ENCODE assay signal across 9 mouse cellular contexts in the genomic region with DNA sequence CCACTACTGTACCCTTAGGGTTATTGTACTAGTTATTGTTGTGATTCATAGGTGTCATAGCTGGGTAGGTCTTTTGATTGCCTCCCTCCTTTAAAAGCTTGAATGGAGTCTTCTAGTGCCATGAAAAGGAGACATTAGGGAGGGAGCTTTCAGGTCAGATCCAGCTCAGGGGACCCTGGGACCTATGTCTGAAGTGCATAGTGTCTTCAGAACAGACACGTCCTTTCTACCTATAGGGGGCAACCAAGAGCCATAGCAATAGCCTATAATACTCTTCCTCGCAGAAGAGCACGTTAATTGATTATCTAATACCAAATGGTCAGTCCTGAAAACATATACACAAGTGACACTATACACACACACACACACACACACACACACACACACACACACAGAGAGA.
DNase-seq lines count a peak whose midpoint lies in the region; ATAC-seq lines count a peak whose summit lies in the region.
"Had no signal": no experiment of that assay in that cellular context is flagged by ENCODE, and none has a peak within 500 bp of the region (broad histone marks: within the 10 kb centered on the region; RNA-seq: fewer than 3 reads in every experiment).

No protein-coding gene starts in this region.

- H3K4me2 ChIP-seq in forebrain, embryonic 11.5 days (ENCODE audit: low read depth, low read length, severe bottlenecking): no peak overlapping the region
- H3K4me2 ChIP-seq in midbrain, embryonic 11.5 days: no peak overlapping the region

- no peak overlapping the region for H3K9ac ChIP-seq in forebrain, embryonic 11.5 days (ENCODE audit: low read length)
- no peak overlapping the region for H3K9ac ChIP-seq in midbrain, embryonic 11.5 days (ENCODE audit: low read length)

- no peak overlapping the region for H3K4me3 ChIP-seq in forebrain, embryonic 11.5 days (ENCODE audit: low read depth, low read length)
- no peak overlapping the region for H3K4me3 ChIP-seq in forebrain, embryonic 10.5 days
- no peak overlapping the region for H3K4me3 ChIP-seq in midbrain, embryonic 11.5 days (ENCODE audit: low read depth, low read length)
- H3K4me3 ChIP-seq in midbrain, embryonic 10.5 days: no peak overlapping the region
- H3K4me3 ChIP-seq: megakaryocyte, embryonic 14.5 days had no signal

- ATAC-seq in forebrain, embryonic 11.5 days (replicated peaks; ENCODE audit: low FRiP score): no peak
- no peak for ATAC-seq in midbrain, embryonic 11.5 days (ENCODE audit: low FRiP score)

- H3K9me3 ChIP-seq in forebrain, embryonic 11.5 days (ENCODE audit: control insufficient read depth, low read length): no peaks in the 10 kb centered on the region
- H3K9me3 ChIP-seq in forebrain, embryonic 10.5 days: no peaks in the 10 kb centered on the region
- H3K9me3 ChIP-seq in midbrain, embryonic 11.5 days (ENCODE audit: control insufficient read depth, low read length): no peaks in the 10 kb centered on the region
- no peaks in the 10 kb centered on the region for H3K9me3 ChIP-seq in midbrain, embryonic 10.5 days (replicated peaks)

- H3K4me1 ChIP-seq in forebrain, embryonic 11.5 days (replicated peaks; ENCODE audit: control insufficient read depth, insufficient read depth, low read length): no peaks in the 10 kb centered on the region; the same call in 1 of the 2 replicates
- H3K4me1 ChIP-seq in forebrain, embryonic 10.5 days: peaks cover 26% of the 10 kb centered on the region
- no peaks in the 10 kb centered on the region for H3K4me1 ChIP-seq in midbrain, embryonic 11.5 days (ENCODE audit: control insufficient read depth, insufficient read depth, low read length)
- no peaks in the 10 kb centered on the region for H3K4me1 ChIP-seq in midbrain, embryonic 10.5 days
- H3K4me1 ChIP-seq: megakaryocyte, embryonic 14.5 days had no signal

- H3K36me3 ChIP-seq in forebrain, embryonic 11.5 days (ENCODE audit: control insufficient read depth, insufficient read depth, low read length): no peaks in the 10 kb centered on the region
- H3K36me3 ChIP-seq in forebrain, embryonic 10.5 days (replicated peaks): no peaks in the 10 kb centered on the region
- no peaks in the 10 kb centered on the region for H3K36me3 ChIP-seq in midbrain, embryonic 11.5 days (ENCODE audit: control insufficient read depth, insufficient read depth, low read length)
- H3K36me3 ChIP-seq in midbrain, embryonic 10.5 days: no peaks in the 10 kb centered on the region

- no peak overlapping the region for H3K27ac ChIP-seq in forebrain, embryonic 11.5 days (ENCODE audit: low read depth, low read length)
- H3K27ac ChIP-seq in forebrain, embryonic 10.5 days: no peak overlapping the region
- no peak overlapping the region for H3K27ac ChIP-seq in midbrain, embryonic 11.5 days (ENCODE audit: low read depth, low read length)
- H3K27ac ChIP-seq in midbrain, embryonic 10.5 days (replicated peaks): no peak overlapping the region

- H3K27me3 ChIP-seq in forebrain, embryonic 11.5 days (ENCODE audit: control insufficient read depth, insufficient read depth, low read length): no peaks in the 10 kb centered on the region
- 0 out of 2 replicates have a peak, but pooled peaks cover 6% of the 10 kb centered on the region for H3K27me3 ChIP-seq in forebrain, embryonic 10.5 days (ENCODE audit: poor library complexity, severe bottlenecking)
- H3K27me3 ChIP-seq in midbrain, embryonic 11.5 days (ENCODE audit: control insufficient read depth, insufficient read depth, low read length): no peaks in the 10 kb centered on the region
- peaks cover 16% of the 10 kb centered on the region for H3K27me3 ChIP-seq in midbrain, embryonic 10.5 days (ENCODE audit: low read depth, poor library complexity, severe bottlenecking)

- DNase-seq in forebrain, embryonic 11.5 days (ENCODE audit: low spot score): peak; percentile 41
- DNase-seq in forebrain, embryonic 10.5 days (ENCODE audit: extremely low spot score, low spot score): no peak
- peak; percentile 81 for DNase-seq in midbrain, embryonic 11.5 days (ENCODE audit: low spot score, missing footprints)
- DNase-seq in midbrain, embryonic 10.5 days (ENCODE audit: low spot score): no peak
- peak; percentile 67 for DNase-seq in embryo, embryonic 11 days
- peak; percentile 8 to 12 for DNase-seq in natural killer cell, adult 2 months (ENCODE audit: low spot score in 2 of 2)
- no peak for DNase-seq in right cerebral cortex, postnatal 36 days (ENCODE audit: low spot score in 2 of 2)
- no peak for DNase-seq in urinary bladder, postnatal 4 days (ENCODE audit: low spot score in 2 of 2)

- WGBS in forebrain, embryonic 11.5 days: 34% methylated on average over 3 of the region's 3 CpGs
- 12% methylated on average over 3 of the region's 3 CpGs for WGBS in forebrain, embryonic 10.5 days
- WGBS in midbrain, embryonic 11.5 days: 18% methylated on average over 3 of the region's 3 CpGs
- 18% methylated on average over 3 of the region's 3 CpGs for WGBS in midbrain, embryonic 10.5 days

Comparison
In these comparisons a context has a peak if more than half of its experiments do, and no peak if none do; other contexts are left out.
1. DNase-seq: peak in forebrain, embryonic 11.5 days (single experiment), midbrain, embryonic 11.5 days (single experiment), embryo, embryonic 11 days (single experiment) and natural killer cell, adult 2 months (2 of 2); none in forebrain, embryonic 10.5 days (single experiment), midbrain, embryonic 10.5 days (single experiment), right cerebral cortex, postnatal 36 days (0 of 2) and urinary bladder, postnatal 4 days (0 of 2).